In genomic region chr17:26620786-26621766, GRCm38 (mm10) we compare ENCODE assay signal across 8 mouse cellular contexts. TPM values are rescaled to one million over a fixed set of nuclear protein-coding genes. Genes with fewer than 3 reads are reported as not detected.
A peak's percentile ranks its signal among the peaks of the same experiment; 100 is the strongest.
DNase-seq lines count a peak whose midpoint lies in the region; ATAC-seq and TF ChIP-seq lines count a peak whose summit lies in the region.

No protein-coding gene starts in this region.

- peaks cover 17% of the 10 kb centered on the region for H3K4me1 ChIP-seq in lung, adult 2 months (ENCODE audit: control insufficient read depth, insufficient read depth, low read length)

- no peak for TF ChIP-seq CTCF in lung, adult 2 months (IDR thresholded peaks at IDR 0.05; ENCODE audit: insufficient read depth, low read length)

- DNase-seq in layer of hippocampus, postnatal 10 days (ENCODE audit: low spot score in 2 of 2) = peak; percentile 43 to 61
- DNase-seq in layer of hippocampus, adult 9-10 months (ENCODE audit: low spot score) = no peak
- peak; percentile 62 for DNase-seq in adipocyte (ENCODE audit: low spot score)
- peak; percentile 69 to 76 for DNase-seq in heart, postnatal 14 days
- peak; percentile 78 for DNase-seq in lung, adult 2 months
- no peak for DNase-seq in thymus, postnatal 0 days (ENCODE audit: low spot score)
- no peak for DNase-seq in c-Kit-positive CD71-positive TER-119-positive erythroid progenitor cells, embryonic 14.5 days (ENCODE audit: low spot score)

- intact Hi-C loops in heart, postnatal 14 days (cut with DNase I) = loop anchor here (2.0 kb wide), 1 partner anchor 36 kb away; no protein-coding TSS in a partner anchor

- 33% methylated on average over 17 of the region's 17 CpGs for WGBS in lung, adult 2 months

- H3K4me3 ChIP-seq in lung, adult 2 months (replicated peaks; ENCODE audit: extremely low read depth, low read depth, low read length) = no peak overlapping the region

- 0 out of 2 replicates have a peak, but pooled peaks have one; percentile 10 for ATAC-seq in common myeloid progenitor, adult 5-6 weeks (replicated peaks; ENCODE audit: low read depth, poor library complexity, severe bottlenecking)

- TF ChIP-seq POLR2A in lung, adult 2 months (IDR thresholded peaks at IDR 0.05; ENCODE audit: borderline replicate concordance, extremely low read depth, low read depth, low read length) = 0 out of 2 replicates have a peak, but pooled peaks have one; percentile 5

RNA-seq across cellular contexts. Expression of gene Atp6v0e, which starts 42.0 kb away (rescaled TPM):
- 10 to 100 TPM; 35.5 to 38.6 TPM for total RNA-seq in layer of hippocampus, postnatal 10 days (2021)
- 236 and 246 TPM in 2 replicates for total RNA-seq in common myeloid progenitor, adult 5-6 weeks (2017)
- 10 to 100 TPM; 68.1 to 71.3 TPM for total RNA-seq in heart, postnatal 14 days (2021)
- polyA plus RNA-seq in lung, adult 2 months (2012; rRNA removed) = 194 and 219 TPM in 2 replicates
- polyA plus RNA-seq in thymus, postnatal 0 days (2015; fragmentation: Nextera tagmentation; extraction: Ambion mirVana) = 352 and 361 TPM in 2 replicates

RNA-seq across cellular contexts. Expression of gene Dusp1, which starts 59.1 kb away (rescaled TPM):
- 10 to 100 TPM; 15.3 to 16.1 TPM for total RNA-seq in layer of hippocampus, postnatal 10 days (2021)
- total RNA-seq in common myeloid progenitor, adult 5-6 weeks (2017) = 73.2 and 84.6 TPM in 2 replicates
- total RNA-seq in heart, postnatal 14 days (2021) = 10 to 100 TPM; 91.2 to 99.6 TPM
- polyA plus RNA-seq in lung, adult 2 months (2012; rRNA removed) = 233 and 359 TPM in 2 replicates
- 22.4 and 26.4 TPM in 2 replicates for polyA plus RNA-seq in thymus, postnatal 0 days (2015; fragmentation: Nextera tagmentation; extraction: Ambion mirVana)

RNA-seq across cellular contexts. Expression of gene Ergic1, which starts 59.8 kb away (rescaled TPM):
- 100 to 1,000 TPM; 128 to 155 TPM for total RNA-seq in layer of hippocampus, postnatal 10 days (2021)
- total RNA-seq in common myeloid progenitor, adult 5-6 weeks (2017) = 44.6 and 46.9 TPM in 2 replicates
- total RNA-seq in heart, postnatal 14 days (2021) = 10 to 100 TPM; 51.1 to 59.5 TPM
- 86.3 and 93.3 TPM in 2 replicates for polyA plus RNA-seq in lung, adult 2 months (2012; rRNA removed)
- polyA plus RNA-seq in thymus, postnatal 0 days (2015; fragmentation: Nextera tagmentation; extraction: Ambion mirVana) = 64.6 and 70.2 TPM in 2 replicates

Comparison
In these comparisons a context has a peak if more than half of its experiments do, and no peak if none do; other contexts are left out.
1. DNase-seq: peak in layer of hippocampus, postnatal 10 days (2 of 2), adipocyte (single experiment), heart, postnatal 14 days (2 of 2) and lung, adult 2 months (single experiment); none in layer of hippocampus, adult 9-10 months (single experiment), thymus, postnatal 0 days (single experiment) and c-Kit-positive CD71-positive TER-119-positive erythroid progenitor cells, embryonic 14.5 days (single experiment).